Mouse (Mus musculus) kidney, embryonic 15.5 days (tissue): Measurements from ENCODE around the gene Epb41l3. TPM values are rescaled to one million over a fixed set of nuclear protein-coding genes. Genes with fewer than 3 reads are reported as not detected.

Experiments used
- ATAC-seq: fragments of 200-750 bp; cut with Nextera tagmentation; replicated peaks from 2 replicates; pipeline ENCODE4 v1.8.0; 2017; ENCODE audit warnings: moderate TSS enrichment; ENCODE audit not compliant: low FRiP score
- H3K27ac ChIP-seq: fragments of 300-500 bp; sonication (generic); 2 replicates; pipeline ENCODE4 v1.5.1; 2015; ENCODE audit warnings: mild to moderate bottlenecking, inconsistent platforms
- H3K27me3 ChIP-seq: fragments of 300-500 bp; sonication (generic); 2 replicates; pipeline ENCODE4 v1.6.1; 2015; ENCODE audit warnings: inconsistent platforms
- H3K36me3 ChIP-seq: fragments of 300-500 bp; sonication (generic); 2 replicates; pipeline ENCODE4 v1.6.1; 2015; ENCODE audit warnings: inconsistent platforms
- H3K4me1 ChIP-seq: fragments of 300-500 bp; sonication (generic); 2 replicates; pipeline ENCODE4 v1.6.1; 2015; ENCODE audit warnings: inconsistent platforms
- H3K4me2 ChIP-seq: fragments of 300-500 bp; sonication (generic); 2 replicates; pipeline ENCODE4 v1.6.1; 2015; ENCODE audit warnings: moderate library complexity, mild to moderate bottlenecking, inconsistent platforms
- H3K4me3 ChIP-seq: fragments of 300-500 bp; sonication (generic); replicated peaks from 2 replicates; pipeline ENCODE4 v1.5.1; 2015; ENCODE audit warnings: mild to moderate bottlenecking, inconsistent platforms
- H3K9ac ChIP-seq: fragments of 300-500 bp; sonication (generic); 2 replicates; pipeline ENCODE4 v1.6.1; 2015; ENCODE audit warnings: mild to moderate bottlenecking, inconsistent platforms
- H3K9me3 ChIP-seq: fragments of 300-500 bp; sonication (generic); replicated peaks from 2 replicates; pipeline ENCODE4 v1.6.1; 2016; ENCODE audit warnings: inconsistent platforms
- WGBS: fragments of 180-500 bp; shearing (Covaris S2); methylation state at CpG from one replicate; pipeline ENCODE4 v1.1.7; 2015; ENCODE audit warnings: mixed read lengths; 5-methylcytosine and 5-hydroxymethylcytosine counted together
- polyA plus RNA-seq: library from polyadenylated mRNA; unstranded; fragments of >200 nt; fragmentation: Nextera tagmentation; extraction: Ambion mirVana; gene quantifications from 2 replicates; pipeline ENCODE4 v1.2.1, GENCODE M21; 2015

The Epb41l3 gene
- polyA plus RNA-seq, 1 experiment from 2014 or later: 35.6 TPM

DNA sequence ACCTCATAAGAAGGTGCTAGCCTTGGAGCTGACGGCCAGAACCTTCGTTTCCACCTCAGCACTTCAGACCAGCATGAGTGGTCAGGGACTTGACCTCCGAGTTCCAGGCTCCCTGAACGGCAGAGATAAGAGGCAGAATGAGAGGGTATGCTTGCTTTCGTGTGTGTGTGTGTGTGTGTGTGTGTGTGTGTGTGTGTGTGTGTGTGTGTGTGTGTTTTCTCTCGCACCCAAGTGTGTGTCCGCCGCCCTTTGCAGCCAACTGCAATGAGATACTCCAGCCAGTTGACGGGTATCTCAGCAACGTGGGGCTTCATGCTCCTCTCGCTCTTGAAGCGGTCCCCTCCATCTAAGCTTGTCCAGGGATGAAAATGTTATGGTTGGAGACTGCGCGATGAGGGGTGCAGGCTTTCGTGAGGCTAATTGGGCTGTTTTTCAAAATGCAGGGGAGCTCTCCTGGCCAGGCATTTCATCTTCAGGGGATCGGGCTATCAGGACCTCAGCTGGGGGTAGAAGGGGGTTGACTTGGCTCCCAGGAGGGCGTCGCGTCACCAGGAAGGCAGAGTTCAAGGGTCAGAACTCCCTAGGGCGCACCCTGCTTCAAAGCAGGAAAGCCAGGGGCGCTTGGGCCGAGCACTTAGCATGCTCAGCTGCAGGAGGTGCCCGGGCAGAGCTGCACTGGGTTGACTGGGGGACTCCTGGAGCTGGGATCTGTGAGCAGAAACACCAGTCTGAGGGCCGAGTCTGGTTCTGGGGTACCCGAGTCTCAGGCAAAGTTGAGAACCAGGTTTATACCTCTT is 1.5 kb downstream of the Epb41l3 start:
- no peak overlapping the region for H3K9ac ChIP-seq
- 2% methylated on average over 25 of the region's 25 CpGs for WGBS
- peak overlapping the region; percentile 53 for H3K4me3 ChIP-seq
- no peak for ATAC-seq
- no peak overlapping the region for H3K27ac ChIP-seq
- H3K9me3 ChIP-seq: no peaks in the 10 kb centered on the region
- H3K36me3 ChIP-seq: no peaks in the 10 kb centered on the region
- peaks cover 61% of the 10 kb centered on the region for H3K27me3 ChIP-seq
- peak overlapping the region; percentile 99 for H3K4me2 ChIP-seq
- H3K4me1 ChIP-seq: peaks cover 23% of the 10 kb centered on the region

- peak overlapping the region; percentile 99 for H3K4me2 ChIP-seq
- peaks cover 23% of the 10 kb centered on the region for H3K4me1 ChIP-seq
- H3K9ac ChIP-seq: no peak overlapping the region
- no peak overlapping the region for H3K27ac ChIP-seq
- H3K27me3 ChIP-seq: peaks cover 61% of the 10 kb centered on the region
- WGBS: 12% methylated on average over 11 of the region's 11 CpGs
- H3K9me3 ChIP-seq: no peaks in the 10 kb centered on the region
- ATAC-seq: no peak
- H3K4me3 ChIP-seq: peak overlapping the region; percentile 53
- no peaks in the 10 kb centered on the region for H3K36me3 ChIP-seq
Observed at GRCm38 (mm10) chr17:69077544-69077920, 2.0 kb downstream of the Epb41l3 start.

DNA sequence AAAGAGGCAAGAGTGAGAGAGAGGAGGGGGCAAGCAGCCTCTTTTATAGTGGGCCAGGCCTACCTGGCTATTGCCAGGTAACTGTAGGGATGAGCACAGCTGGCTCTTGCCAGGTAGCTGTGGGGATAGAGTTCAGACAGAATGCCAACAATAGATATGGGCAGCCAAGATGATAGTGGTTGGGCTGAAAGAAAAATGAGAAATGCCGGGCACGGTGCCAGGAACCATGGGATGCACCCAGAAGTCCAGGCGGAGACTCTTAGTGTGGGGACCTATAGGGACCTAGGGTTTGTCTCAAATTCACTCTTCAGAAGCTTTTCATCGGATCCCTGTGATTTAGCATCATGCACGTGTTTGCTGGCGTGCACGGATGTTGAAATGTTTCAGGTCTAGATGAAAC is 6.8 kb downstream of the Epb41l3 start:
- ATAC-seq: no peak
- H3K9me3 ChIP-seq: no peaks in the 10 kb centered on the region

DNA sequence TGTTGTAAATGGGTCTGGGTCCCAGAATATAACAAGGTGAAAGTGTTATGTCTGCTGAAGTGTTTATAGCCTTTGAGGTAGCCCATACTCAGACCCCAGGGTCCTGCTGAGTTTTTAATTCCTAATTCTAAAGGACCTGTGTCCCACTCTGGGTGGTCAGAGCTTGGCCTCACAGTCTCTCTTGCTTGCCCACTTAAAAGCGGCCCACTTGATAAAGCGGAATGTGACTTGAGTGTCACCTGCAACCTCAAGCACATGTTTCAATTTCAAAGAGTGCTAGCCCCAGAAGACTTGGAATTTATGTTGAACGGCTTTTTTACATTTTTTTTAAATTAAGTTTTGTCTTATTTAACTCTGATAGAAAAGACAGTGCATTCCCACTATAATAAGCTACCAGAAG is 16.1 kb downstream of the Epb41l3 start:
- H3K27ac ChIP-seq: no peak overlapping the region
- H3K4me3 ChIP-seq: no peak overlapping the region

More for the DNA sequence above, 6.8 kb downstream of the Epb41l3 start:
- WGBS: 90% methylated on average over 7 of the region's 7 CpGs
- Histone ChIP-seq H3K27me3 (peaks cover 30% of the 10 kb centered on the region), H3K4me1 (peaks cover 1% of the 10 kb centered on the region), H3K36me3 (no peaks in the 10 kb centered on the region), H3K9ac (no peak overlapping the region), H3K4me3 (no peak overlapping the region), H3K4me2 (no peak overlapping the region), H3K27ac (no peak overlapping the region)

GRCm38 (mm10) chr17:69097068-69097467 is 21.6 kb downstream of the Epb41l3 start:
- Histone ChIP-seq H3K4me1 (no peaks in the 10 kb centered on the region), H3K4me2 (no peak overlapping the region), H3K9ac (no peak overlapping the region), H3K4me3 (no peak overlapping the region), H3K27ac (no peak overlapping the region), H3K36me3 (no peaks in the 10 kb centered on the region), H3K27me3 (no peaks in the 10 kb centered on the region), H3K9me3 (no peaks in the 10 kb centered on the region)
- 86% methylated on average over 4 of the region's 4 CpGs for WGBS
- ATAC-seq: no peak

More for the DNA sequence above, 16.1 kb downstream of the Epb41l3 start:
- Histone ChIP-seq H3K4me2 (no peak overlapping the region), H3K9me3 (no peaks in the 10 kb centered on the region), H3K9ac (no peak overlapping the region), H3K4me1 (no peaks in the 10 kb centered on the region), H3K27me3 (no peaks in the 10 kb centered on the region), H3K36me3 (no peaks in the 10 kb centered on the region)
- WGBS: 92% methylated on average over 3 of the region's 3 CpGs
- no peak for ATAC-seq

DNA sequence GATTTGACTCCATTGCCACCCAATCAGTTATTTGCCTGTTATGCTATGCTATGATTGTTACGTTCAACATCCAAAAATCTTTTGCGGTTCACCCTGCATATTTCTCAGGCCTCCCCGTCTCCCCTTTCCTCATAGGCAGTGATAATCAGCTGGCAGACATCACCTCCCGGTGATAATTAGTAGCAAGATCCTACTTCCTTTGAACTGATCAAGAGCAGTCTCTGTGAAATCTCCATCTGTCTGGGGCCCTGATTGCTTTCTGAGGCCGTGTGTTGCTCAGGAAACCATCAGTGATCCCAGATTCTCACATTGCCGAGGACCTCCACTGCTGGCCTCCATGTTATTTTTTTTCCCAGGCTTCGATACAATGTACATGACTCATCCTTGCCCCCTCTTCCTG is 22.5 kb downstream of the Epb41l3 start:
- no peak overlapping the region for H3K4me2 ChIP-seq
- no peaks in the 10 kb centered on the region for H3K27me3 ChIP-seq
- no peak overlapping the region for H3K4me3 ChIP-seq
- no peak overlapping the region for H3K9ac ChIP-seq
- ATAC-seq: no peak
- no peaks in the 10 kb centered on the region for H3K36me3 ChIP-seq
- WGBS: 54% methylated on average over 7 of the region's 7 CpGs
- no peaks in the 10 kb centered on the region for H3K9me3 ChIP-seq
- no peaks in the 10 kb centered on the region for H3K4me1 ChIP-seq
- H3K27ac ChIP-seq: no peak overlapping the region

- Histone ChIP-seq H3K4me2 (no peak overlapping the region), H3K27ac (no peak overlapping the region), H3K27me3 (no peaks in the 10 kb centered on the region), H3K4me1 (no peaks in the 10 kb centered on the region), H3K36me3 (no peaks in the 10 kb centered on the region), H3K4me3 (no peak overlapping the region), H3K9ac (no peak overlapping the region), H3K9me3 (no peaks in the 10 kb centered on the region)
- ATAC-seq: no peak
- 72% methylated on average over 8 of the region's 8 CpGs for WGBS
Observed at GRCm38 (mm10) chr17:69103326-69103725, 27.8 kb downstream of the Epb41l3 start.

- 61% methylated on average over 14 of the region's 14 CpGs for WGBS
- Histone ChIP-seq H3K4me3 (no peak overlapping the region), H3K27ac (no peak overlapping the region), H3K9me3 (no peaks in the 10 kb centered on the region), H3K4me1 (no peaks in the 10 kb centered on the region), H3K27me3 (no peaks in the 10 kb centered on the region), H3K4me2 (no peak overlapping the region), H3K9ac (no peak overlapping the region), H3K36me3 (no peaks in the 10 kb centered on the region)
- no peak for ATAC-seq
Observed at GRCm38 (mm10) chr17:69105035-69105798, 29.7 kb downstream of the Epb41l3 start.

- H3K4me3 ChIP-seq: no peak overlapping the region
- no peaks in the 10 kb centered on the region for H3K27me3 ChIP-seq
- no peak overlapping the region for H3K4me2 ChIP-seq
- no peaks in the 10 kb centered on the region for H3K36me3 ChIP-seq
- H3K9me3 ChIP-seq: no peaks in the 10 kb centered on the region
- no peak overlapping the region for H3K9ac ChIP-seq
- WGBS: 36% methylated on average over 5 of the region's 5 CpGs
- H3K4me1 ChIP-seq: no peaks in the 10 kb centered on the region
- ATAC-seq: no peak
- H3K27ac ChIP-seq: no peak overlapping the region
Observed at GRCm38 (mm10) chr17:69105799-69106401, 30.4 kb downstream of the Epb41l3 start.

- H3K9ac ChIP-seq: no peak overlapping the region
- no peak for ATAC-seq
- H3K4me1 ChIP-seq: no peaks in the 10 kb centered on the region
- no peak overlapping the region for H3K27ac ChIP-seq
- no peaks in the 10 kb centered on the region for H3K9me3 ChIP-seq
- H3K4me2 ChIP-seq: no peak overlapping the region
- WGBS: 64% methylated on average over 6 of the region's 6 CpGs
- H3K36me3 ChIP-seq: no peaks in the 10 kb centered on the region
- H3K4me3 ChIP-seq: no peak overlapping the region
- H3K27me3 ChIP-seq: no peaks in the 10 kb centered on the region
Observed at GRCm38 (mm10) chr17:69109216-69109615, 33.7 kb downstream of the Epb41l3 start.

DNA sequence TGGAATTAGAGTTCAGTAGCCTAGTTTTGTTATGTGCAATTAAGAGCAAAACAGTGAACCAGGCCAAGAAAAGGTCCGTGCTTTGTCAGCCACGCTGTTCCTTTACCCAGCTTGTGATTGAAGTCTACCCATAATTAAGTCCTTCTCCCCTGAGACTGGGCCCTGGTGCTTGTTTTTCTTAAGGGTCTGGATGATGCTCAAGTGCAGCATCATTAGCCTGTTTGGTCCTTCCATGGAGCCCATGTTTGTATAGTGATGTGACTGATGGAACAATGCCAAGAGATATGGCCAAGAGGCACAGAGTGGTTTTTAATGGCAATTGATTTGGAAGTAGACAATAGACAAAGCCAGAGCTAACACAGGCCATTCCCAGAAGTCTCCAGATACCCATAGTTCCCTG is 36.7 kb downstream of the Epb41l3 start:
- H3K27ac ChIP-seq: no peak overlapping the region
- no peak for ATAC-seq
- no peaks in the 10 kb centered on the region for H3K27me3 ChIP-seq
- no peaks in the 10 kb centered on the region for H3K9me3 ChIP-seq
- H3K36me3 ChIP-seq: no peaks in the 10 kb centered on the region
- WGBS: 78% methylated on average over 2 of the region's 2 CpGs
- H3K4me1 ChIP-seq: no peaks in the 10 kb centered on the region
- H3K4me3 ChIP-seq: no peak overlapping the region
- H3K9ac ChIP-seq: no peak overlapping the region
- no peak overlapping the region for H3K4me2 ChIP-seq

DNA sequence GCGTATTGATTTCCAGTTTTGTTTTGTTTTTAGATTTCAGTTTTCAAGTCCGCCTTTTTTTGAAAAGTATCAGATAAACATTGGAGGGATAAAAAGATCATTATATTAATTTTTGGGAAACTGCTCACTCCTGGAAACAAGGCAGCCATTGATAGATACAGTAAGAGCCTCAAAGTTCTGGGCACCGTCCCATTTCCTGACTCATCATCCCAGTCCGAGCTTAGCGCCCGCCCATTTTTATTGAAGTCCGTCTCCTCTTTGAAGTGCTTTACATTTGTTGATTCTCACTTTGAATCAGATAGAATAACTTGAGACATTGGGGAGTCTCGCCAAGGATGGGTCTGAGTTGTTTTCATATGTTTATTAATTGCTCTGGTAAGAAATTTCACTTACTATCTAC is 43.7 kb downstream of the Epb41l3 start:
- ATAC-seq: no peak
- Histone ChIP-seq H3K4me1 (peaks cover 22% of the 10 kb centered on the region), H3K27me3 (peaks cover 23% of the 10 kb centered on the region), H3K4me2 (no peak overlapping the region), H3K36me3 (no peaks in the 10 kb centered on the region), H3K4me3 (no peak overlapping the region), H3K9me3 (no peaks in the 10 kb centered on the region), H3K9ac (no peak overlapping the region), H3K27ac (no peak overlapping the region)
- WGBS: 90% methylated on average over 8 of the region's 8 CpGs
